Mouse (Mus musculus): ENCODE results near the gene Trim63.
"Not testable (repeated sequence)": the region's sequence is repeated elsewhere in the genome, so short reads cannot be mapped to it uniquely, and the experiment has no call there.

Trim63 gene

DNA sequence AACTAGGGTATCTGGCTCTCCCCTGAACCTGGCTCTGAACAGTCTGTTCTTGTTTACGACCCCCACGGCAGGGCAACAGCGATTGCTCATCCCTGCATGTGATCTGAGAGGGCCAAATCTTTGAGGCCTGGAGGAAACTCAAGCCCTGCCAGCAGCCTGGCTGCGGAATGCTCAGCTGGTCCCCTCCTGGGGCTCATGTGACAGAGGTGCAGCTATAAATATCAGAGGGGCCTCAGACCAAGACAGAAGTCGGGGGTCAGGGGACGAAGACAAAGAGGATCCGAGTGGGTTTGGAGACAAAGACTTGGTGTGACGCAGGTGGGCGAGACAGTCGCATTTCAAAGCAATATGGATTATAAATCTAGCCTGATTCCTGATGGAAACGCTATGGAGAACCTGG is at the start of gene Trim63:
Gene Trim63, plus strand, starts transcription at position 245 of the 400 bp plus-strand sequence.
- DNase-seq, result no peak

- no peak for DNase-seq
Observed at GRCm38 (mm10) chr4:134265860-134266585, 48.9 kb upstream of the Trim63 start.

DNA sequence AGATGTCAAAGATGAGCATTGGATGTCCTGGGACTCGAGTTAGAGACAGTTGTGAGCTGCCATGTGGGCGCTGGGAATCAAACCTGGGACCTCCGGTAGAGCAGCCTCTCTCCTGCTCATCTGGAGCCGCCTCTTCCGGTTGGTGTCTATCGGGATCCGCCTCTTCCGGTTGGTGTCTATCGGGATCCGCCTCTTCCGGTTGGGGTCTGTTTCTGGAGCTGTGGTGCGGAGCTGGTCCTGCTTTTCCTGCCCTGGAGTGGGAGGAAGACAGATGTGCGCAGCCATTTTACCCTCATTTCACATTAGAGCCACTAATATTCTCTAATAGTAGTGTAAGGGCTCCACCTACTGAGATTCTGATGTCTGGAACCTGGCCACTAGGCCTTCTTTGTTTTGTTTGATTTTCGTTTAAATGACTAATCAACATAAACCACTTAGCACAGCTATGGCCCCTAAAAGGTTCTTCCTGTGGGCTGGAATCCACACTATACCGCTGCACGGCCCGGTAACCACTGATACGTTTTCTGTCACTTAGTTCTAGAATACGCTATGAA is 46.7 kb upstream of the Trim63 start:
- no peak for DNase-seq

GRCm38 (mm10) chr4:134269622-134270021 is 45.3 kb upstream of the Trim63 start:
- DNase-seq, result not testable (repeated sequence)

DNA sequence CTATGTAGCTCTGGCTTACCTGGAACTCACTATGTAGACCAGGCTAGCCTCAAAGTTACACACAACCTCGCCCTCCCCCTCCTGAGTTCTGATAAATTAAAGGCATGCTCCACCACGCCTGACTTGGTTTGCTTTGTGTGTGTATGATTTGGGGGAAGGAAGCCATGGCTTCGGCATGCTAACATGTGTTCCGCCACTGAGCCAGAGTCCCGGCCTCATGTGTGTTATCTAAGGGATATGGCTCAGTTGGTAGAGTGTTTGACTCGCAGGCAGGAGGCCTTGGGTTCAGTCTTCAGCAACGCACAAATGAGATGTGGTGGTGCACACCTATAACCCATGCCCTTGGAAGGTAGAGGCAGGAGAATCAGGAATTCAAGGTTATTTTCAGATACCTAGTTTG is 42.9 kb upstream of the Trim63 start:
- no peak for DNase-seq

DNA sequence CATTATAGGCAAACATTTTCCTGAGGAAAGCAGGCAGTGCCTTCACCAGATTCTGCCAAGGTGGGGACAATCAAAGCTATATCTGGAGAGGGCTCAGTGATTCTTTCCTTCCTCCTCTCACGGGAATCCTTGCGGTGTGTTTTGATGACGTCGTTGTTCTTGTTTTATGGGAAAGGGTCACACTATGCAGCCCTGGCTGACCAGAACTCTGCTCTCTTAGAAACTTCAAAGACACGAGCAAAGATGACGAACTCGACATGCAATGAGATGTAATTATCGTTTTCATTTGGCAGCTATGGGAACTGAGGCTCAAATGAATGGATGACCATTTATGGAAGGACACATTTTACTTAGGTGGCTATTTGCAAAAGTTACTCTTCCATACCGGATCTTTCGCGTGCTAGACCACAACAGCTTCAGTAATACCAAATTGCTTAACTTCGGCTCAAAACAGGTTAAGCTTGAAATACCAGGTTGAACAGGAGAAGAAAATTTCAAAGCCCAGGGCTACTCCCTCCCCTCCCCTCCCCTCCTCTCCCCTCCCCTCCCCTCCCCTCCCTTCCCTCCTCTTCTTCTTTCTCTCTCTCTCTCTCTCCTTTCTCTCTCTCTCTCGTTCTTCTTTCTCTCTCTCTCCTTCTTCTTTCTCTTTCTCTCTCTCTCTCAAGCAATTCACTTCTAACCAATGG is 42.0 kb upstream of the Trim63 start:
- no peak for DNase-seq

- peak; percentile 85 for DNase-seq
Observed at GRCm38 (mm10) chr4:134273417-134274345, 41.2 kb upstream of the Trim63 start.

DNA sequence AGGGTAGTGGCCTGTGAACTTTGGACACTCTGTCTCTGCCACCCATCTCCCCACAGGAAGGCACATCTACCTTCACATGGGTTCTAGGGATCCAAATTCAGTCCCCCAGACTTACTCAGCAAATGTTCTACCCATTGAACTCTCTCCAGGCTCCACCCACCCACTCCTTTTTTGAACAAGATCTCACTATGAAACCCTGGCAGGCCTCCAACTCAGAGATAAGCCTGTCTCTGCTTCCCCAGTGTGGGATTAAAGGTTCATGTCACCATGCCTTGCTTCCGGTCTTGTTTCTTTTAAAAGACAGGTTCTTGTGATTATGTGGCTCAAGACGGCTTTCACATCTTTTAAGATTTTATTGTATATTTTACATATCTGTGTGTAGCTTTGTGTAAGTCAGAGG is 30.0 kb upstream of the Trim63 start:
- peak; percentile 84 for DNase-seq

GRCm38 (mm10) chr4:134286226-134287167 is 28.4 kb upstream of the Trim63 start:
- DNase-seq, result peak; percentile 54

DNA sequence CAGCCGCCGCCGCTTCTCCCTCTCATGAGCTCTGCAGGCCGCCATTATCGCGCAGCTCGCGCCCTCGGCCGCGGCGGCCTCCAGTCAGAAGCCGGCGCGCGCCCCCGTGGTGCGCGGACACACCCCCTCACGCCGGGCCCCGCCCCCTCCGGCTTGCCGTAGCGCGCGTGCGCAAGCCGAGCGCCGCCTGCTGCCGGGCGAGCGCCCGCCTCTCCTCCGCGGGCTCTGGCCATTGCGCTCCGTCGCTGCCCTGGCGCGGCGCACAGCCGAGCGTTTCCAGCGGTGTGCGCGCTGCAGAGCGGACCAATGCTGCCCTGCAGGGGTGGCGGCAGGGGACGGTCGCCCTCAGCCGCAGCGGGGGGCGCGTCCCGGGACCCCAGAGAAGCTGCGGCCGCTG is 27.8 kb upstream of the Trim63 start:
- peak; percentile 96 for DNase-seq

- DNase-seq, result peak; percentile 85
Observed at GRCm38 (mm10) chr4:134287575-134288025, 27.3 kb upstream of the Trim63 start, which contains the start of gene Pdik1l. Pdik1l (minus strand) TSS chr4:134287895.

DNA sequence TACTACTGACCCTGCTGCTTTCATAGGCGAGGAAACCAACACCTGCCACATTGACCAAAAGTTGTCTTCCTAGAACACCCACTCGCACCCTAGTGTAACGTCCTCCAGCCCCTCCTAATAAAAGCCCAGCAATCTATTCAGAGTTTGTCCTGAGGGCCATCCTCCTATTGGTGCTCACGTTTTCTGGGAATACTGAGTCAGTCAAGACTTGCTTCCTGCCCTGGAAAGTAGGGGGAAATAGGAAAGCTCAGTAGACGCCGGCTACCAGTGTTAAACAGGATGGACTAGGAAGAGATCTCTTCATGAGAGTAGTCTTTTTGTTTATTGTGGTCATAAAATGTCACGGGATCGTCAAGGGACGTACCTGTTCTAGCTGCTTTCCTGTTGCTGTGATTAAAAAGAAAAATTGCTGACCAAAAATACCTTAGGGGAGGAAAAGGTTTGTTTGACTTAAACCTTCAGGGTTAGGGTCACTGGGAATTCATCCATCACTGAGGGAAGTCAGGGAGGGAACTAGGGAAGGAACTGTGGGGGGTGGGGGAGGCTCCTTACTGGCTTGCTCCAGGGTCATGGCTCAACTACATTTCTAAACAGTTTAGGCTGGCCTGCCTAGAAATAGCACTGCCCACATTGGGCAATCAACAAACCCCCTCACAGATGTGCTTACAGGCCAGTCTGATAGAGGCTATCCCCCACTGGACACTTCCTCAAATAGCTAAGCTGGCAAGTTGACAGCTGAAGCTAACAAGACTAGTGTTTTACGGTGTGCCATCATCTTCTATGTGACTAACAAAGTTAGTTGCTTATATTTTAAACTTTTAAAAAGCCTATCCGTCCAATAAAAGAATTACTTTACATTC is 26.3 kb upstream of the Trim63 start:
- DNase-seq, result no peak

DNA sequence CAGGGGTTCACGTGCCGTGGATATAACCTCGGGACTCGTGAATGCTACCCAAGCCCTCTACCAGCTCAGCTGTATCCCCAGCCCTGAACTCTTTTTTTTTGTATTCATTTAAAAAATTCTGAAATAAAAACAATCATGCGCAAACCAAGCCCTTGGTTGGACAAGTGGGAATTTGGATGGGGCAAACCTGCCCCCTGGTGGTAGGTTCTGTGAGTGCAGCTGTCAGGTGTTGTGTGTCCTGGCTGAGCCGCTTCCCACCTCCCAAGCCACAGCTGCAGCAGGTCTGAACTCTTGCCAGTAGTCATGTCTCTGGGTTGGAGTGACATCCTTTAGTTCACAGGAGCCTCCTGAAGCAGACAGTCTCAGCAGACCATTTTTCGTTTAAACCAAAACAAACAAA is 22.9 kb upstream of the Trim63 start:
- peak; percentile 84 for DNase-seq

DNA sequence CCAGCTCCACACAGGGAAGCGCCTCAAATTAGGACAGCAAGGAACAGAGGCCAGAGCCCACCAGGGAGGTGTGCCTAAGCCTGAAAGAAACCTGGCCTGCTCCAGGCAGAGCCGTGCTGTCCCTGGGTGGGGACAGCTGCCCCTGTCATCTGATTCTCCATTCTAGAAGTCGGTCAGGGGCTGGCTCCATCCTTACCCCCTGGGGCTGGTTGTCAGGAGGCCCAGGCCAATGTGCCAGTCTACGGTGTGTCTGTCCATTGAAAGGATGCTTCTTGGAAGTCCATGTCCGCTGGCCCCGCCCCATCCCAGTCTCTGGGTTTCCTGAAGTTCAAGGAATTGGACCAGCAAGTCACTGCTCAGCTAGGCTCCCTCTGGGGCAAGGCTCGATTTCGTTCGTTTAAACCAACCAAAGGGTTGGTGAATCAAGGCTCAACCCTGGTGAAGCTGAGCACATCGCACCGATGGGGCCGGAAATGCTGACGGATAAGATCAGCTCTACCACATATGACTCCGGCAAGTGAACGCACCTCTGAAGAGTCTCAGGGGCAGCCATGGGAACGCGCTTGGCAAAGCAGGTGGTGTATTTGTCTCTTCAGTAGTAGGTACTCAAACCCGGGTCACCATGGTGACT is 21.7 kb upstream of the Trim63 start:
- DNase-seq, result no peak

- DNase-seq, result no peak
Observed at GRCm38 (mm10) chr4:134293692-134294163, 21.2 kb upstream of the Trim63 start.

DNA sequence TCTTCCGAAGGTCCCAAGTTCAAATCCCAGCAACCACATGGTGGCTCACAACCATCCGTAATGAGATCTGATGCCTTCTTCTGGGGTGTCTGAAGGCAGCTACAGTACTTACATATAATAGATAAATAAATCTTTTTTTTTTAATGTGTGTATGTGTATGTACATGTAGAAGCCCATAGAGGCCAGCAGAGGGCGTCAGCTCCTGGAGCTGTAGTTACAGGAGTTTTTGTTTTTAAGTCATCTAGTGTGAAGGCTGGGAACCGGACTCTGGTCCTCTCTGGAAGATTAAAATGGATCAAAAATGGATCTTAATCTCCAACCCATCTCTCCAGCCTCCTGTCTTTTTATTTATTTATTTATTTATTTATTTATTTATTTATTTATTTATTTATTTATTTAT is 18.8 kb upstream of the Trim63 start:
- not testable (repeated sequence) for DNase-seq

DNA sequence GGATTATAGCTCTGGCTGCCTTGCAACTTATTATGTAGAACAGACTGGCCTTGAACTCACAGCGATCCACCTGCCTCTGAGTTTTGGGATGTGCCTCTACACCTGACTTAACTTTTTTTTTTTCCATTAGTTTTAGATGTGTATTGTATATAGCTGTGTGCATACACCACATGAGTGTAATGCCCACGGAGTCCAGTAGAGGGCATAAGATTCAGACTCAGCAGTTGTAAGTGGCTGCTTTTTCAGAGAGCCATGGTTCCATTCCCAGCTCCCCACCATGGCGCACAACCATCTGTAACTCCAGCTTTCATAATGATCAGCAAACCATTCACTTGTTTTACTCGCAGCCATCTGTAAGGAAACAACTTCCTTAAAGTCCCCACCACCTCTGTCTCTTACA is 18.4 kb upstream of the Trim63 start:
- no peak for DNase-seq

- DNase-seq, result no peak
Observed at GRCm38 (mm10) chr4:134297369-134297768, 17.6 kb upstream of the Trim63 start.

GRCm38 (mm10) chr4:134298626-134299497 is 16.1 kb upstream of the Trim63 start:
- DNase-seq, result no peak

All from liver (tissue).